Mouse (Mus musculus) hindbrain, embryonic 16.5 days (tissue): Measurements from ENCODE around the gene Olfr775. TPM values are rescaled to one million over a fixed set of nuclear protein-coding genes. Genes with fewer than 3 reads are reported as not detected.

Source experiments
- ATAC-seq: fragments of 200-750 bp; cut with Nextera tagmentation; 2 replicates; pipeline ENCODE4 v1.8.0; 2017; ENCODE audit warnings: moderate TSS enrichment, moderate library complexity
- H3K27ac ChIP-seq: fragments of 300-500 bp; sonication (generic); 2 replicates; pipeline ENCODE4 v1.5.1; 2014; ENCODE audit warnings: low read depth, mild to moderate bottlenecking, control low read depth, low read length, moderate library complexity
- H3K27me3 ChIP-seq: fragments of 300-500 bp; sonication (generic); replicated peaks from 2 replicates; pipeline ENCODE4 v1.6.1; 2014; ENCODE audit warnings: low read length; ENCODE audit not compliant: control insufficient read depth, insufficient read depth
- H3K36me3 ChIP-seq: fragments of 300-500 bp; sonication (generic); 2 replicates; pipeline ENCODE4 v1.6.1; 2014; ENCODE audit warnings: mild to moderate bottlenecking, low read length, moderate library complexity, mixed read lengths; ENCODE audit not compliant: control insufficient read depth, insufficient read depth
- H3K4me1 ChIP-seq: fragments of 300-500 bp; sonication (generic); 2 replicates; pipeline ENCODE4 v1.6.1; 2014; ENCODE audit warnings: low read depth, low read length; ENCODE audit not compliant: control insufficient read depth, insufficient read depth
- H3K4me2 ChIP-seq: fragments of 300-500 bp; sonication (generic); 2 replicates; pipeline ENCODE4 v1.6.1; 2014; ENCODE audit warnings: mild to moderate bottlenecking, low read length, control low read depth, moderate library complexity
- H3K4me3 ChIP-seq: fragments of 300-500 bp; sonication (generic); 2 replicates; pipeline ENCODE4 v1.5.1; 2014; ENCODE audit warnings: mild to moderate bottlenecking, low read length, control low read depth, moderate library complexity
- H3K9ac ChIP-seq: fragments of 300-500 bp; sonication (generic); 2 replicates; pipeline ENCODE4 v1.6.1; 2014; ENCODE audit warnings: low read depth, mild to moderate bottlenecking, control low read depth, low read length, moderate library complexity
- H3K9me3 ChIP-seq: fragments of 300-500 bp; sonication (generic); 2 replicates; pipeline ENCODE4 v1.6.1; 2014; ENCODE audit warnings: mild to moderate bottlenecking, low read length, moderate library complexity; ENCODE audit not compliant: control insufficient read depth
- WGBS: fragments of 180-500 bp; shearing (Covaris S2); extraction: QIAGEN DNeasy Blood & Tissue Kit; methylation state at CpG from one replicate; pipeline ENCODE4 v1.1.7; 2014; 5-methylcytosine and 5-hydroxymethylcytosine counted together
- polyA plus RNA-seq: library from polyadenylated mRNA; unstranded; fragments of >200 nt; fragmentation: Nextera tagmentation; extraction: Ambion mirVana; gene quantifications from 2 replicates; pipeline ENCODE4 v1.2.1, GENCODE M21; 2015

The Olfr775 gene
- not detected in 2 replicates for polyA plus RNA-seq

DNA sequence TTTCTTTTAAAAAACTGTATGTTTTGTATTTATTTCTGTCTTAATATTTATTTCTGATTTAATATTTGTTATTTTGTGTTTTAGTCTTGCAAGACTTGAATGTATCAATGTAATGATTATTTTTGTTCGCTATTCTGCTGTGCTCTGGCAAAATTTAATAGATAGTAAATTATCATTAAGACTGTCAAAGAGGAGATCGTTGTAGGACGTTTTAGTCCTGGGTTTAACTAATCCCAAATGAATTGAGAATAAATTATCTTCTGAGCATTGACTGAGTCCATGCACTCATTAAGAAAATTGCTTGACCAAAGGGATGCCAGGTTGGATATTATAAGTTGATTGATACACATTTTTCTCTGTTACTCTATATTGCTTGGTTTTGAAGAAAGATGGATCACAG lies at the start of gene Olfr775:
Olfr775 (plus strand) TSS at position 301 of the 400 bp plus-strand sequence.
- no peaks in the 10 kb centered on the region for H3K36me3 ChIP-seq
- no peak within 1 kb of the TSS for H3K9ac ChIP-seq
- no peak within 1 kb of the TSS for H3K4me3 ChIP-seq
- H3K9me3 ChIP-seq = no peaks in the 10 kb centered on the region
- no peaks in the 10 kb centered on the region for H3K27me3 ChIP-seq
- H3K4me1 ChIP-seq = no peaks in the 10 kb centered on the region
- H3K4me2 ChIP-seq = no peak within 1 kb of the TSS
- H3K27ac ChIP-seq = no peak within 1 kb of the TSS
- ATAC-seq = no peak
- 75% methylated on average over 3 of the region's 3 CpGs for whole genome bisulfite sequencing

DNA sequence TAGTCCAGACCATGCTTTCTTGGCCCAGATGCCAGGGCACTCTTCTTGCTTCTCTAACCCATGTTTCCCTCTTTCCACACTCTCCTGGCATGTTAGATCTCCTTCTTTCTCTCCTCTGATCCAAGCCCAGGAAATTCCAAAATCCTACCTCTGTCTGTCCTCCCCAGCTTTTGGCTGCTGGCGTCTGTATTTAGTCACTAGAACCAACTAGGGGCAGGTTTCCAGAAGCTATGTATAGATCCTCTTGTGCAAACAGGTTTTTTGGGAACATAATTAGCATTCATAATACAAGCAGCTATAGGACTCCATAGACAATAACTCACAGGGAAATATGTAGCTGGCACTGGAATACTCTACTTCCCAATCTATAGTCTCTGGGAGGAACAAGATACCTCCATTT lies 17.5 kb upstream of the Olfr775 start:
- Histone ChIP-seq H3K9ac (no peak overlapping the region), H3K4me2 (no peak overlapping the region), H3K4me1 (no peaks in the 10 kb centered on the region), H3K27me3 (no peaks in the 10 kb centered on the region), H3K9me3 (no peaks in the 10 kb centered on the region), H3K36me3 (no peaks in the 10 kb centered on the region), H3K4me3 (no peak overlapping the region), H3K27ac (no peak overlapping the region)
- no peak for ATAC-seq
- 74% methylated on average over 1 of the region's 1 CpGs for WGBS

DNA sequence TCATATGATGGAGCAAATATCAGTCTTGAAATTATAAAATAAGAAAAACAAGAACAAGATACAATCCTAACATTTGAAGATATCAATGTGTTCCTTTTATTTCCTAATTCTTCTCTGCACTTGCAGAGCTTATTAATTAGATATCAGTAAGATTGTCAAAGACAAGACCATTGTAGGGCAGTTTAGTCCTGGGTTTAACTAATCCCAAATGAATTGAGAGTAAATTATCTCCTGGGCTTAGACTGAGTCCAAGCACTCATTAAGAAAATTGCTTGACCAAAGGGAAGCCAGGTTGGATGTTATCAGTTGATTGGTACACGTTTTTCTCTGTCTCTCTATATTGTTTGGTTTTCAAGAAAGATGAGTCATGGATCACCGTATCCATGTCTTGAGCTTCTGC lies 12.3 kb upstream of the Olfr775 start, which contains the start of gene Olfr774:
Olfr774 (plus strand) TSS at position 301 of the 400 bp plus-strand sequence.
- H3K4me2 ChIP-seq = no peak within 1 kb of the TSS
- no peak within 1 kb of the TSS for H3K9ac ChIP-seq
- H3K4me3 ChIP-seq = no peak within 1 kb of the TSS
- 71% methylated on average over 2 of the region's 2 CpGs for WGBS
- no peak within 1 kb of the TSS for H3K27ac ChIP-seq
- ATAC-seq = no peak
- no peaks in the 10 kb centered on the region for H3K36me3 ChIP-seq
- H3K27me3 ChIP-seq = no peaks in the 10 kb centered on the region
- H3K4me1 ChIP-seq = no peaks in the 10 kb centered on the region
- H3K9me3 ChIP-seq = no peaks in the 10 kb centered on the region

DNA sequence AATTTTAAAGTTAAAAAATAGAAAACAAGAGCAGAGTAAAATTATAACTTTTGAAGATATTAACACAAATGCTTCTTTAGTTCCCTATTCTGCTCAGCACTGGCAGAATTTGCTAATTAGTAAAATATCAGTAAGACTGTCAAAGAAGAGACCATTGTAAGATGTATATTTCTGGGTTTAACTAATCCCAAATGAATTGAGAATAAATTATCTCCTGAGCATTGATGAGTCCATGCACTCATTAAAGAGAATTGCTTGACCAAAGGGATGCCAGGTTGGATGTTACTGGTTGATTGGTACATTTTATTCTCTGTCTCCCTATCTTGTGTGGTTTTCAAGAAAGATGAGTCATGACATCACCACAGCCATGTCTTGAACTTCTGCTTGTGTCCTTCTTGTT lies 10.6 kb downstream of the Olfr775 start, which contains the start of gene Olfr776:
Olfr776 (plus strand) TSS at position 301 of the 400 bp plus-strand sequence.
- H3K9me3 ChIP-seq = no peaks in the 10 kb centered on the region
- no peaks in the 10 kb centered on the region for H3K4me1 ChIP-seq
- H3K4me3 ChIP-seq = no peak within 1 kb of the TSS
- ATAC-seq = no peak
- no peak within 1 kb of the TSS for H3K4me2 ChIP-seq
- H3K27ac ChIP-seq = no peak within 1 kb of the TSS
- no peak within 1 kb of the TSS for H3K9ac ChIP-seq
- H3K27me3 ChIP-seq = no peaks in the 10 kb centered on the region
- H3K36me3 ChIP-seq = no peaks in the 10 kb centered on the region

DNA sequence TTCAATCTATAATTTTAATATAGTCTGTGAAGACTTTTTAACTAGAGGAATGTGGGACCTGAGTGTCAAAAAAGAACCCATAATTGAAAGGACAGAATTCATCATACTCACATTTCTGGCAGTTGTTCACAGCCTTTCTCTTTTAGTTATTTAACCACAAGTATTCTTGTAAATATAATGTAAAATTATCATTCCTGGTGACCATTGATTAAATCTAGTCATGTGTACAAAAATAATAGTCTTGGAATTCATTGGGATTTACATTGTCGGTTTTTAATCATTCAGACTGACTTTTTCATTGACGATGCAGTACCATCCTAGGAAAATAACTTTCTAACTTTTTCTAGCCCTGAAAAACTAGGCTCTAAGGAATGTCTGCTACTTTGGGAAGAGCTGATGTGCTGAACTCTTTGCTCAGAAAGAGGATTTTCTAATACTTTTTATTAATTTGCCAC lies 22.9 kb downstream of the Olfr775 start, which contains the start of gene Olfr777:
Olfr777 (minus strand) TSS at position 405 of the 455 bp plus-strand sequence.
- Histone ChIP-seq H3K36me3 (no peaks in the 10 kb centered on the region), H3K27ac (no peak within 1 kb of the TSS), H3K27me3 (no peaks in the 10 kb centered on the region), H3K4me1 (no peaks in the 10 kb centered on the region), H3K4me3 (no peak within 1 kb of the TSS), H3K9ac (no peak within 1 kb of the TSS), H3K4me2 (no peak within 1 kb of the TSS), H3K9me3 (no peaks in the 10 kb centered on the region)
- no peak for ATAC-seq
- WGBS = 92% methylated on average over 2 of the region's 2 CpGs

Other genes with a start within 250 kb of the Olfr775 start
- not detected in 2 replicates for gene Olfr763, start 237.6 kb upstream of the Olfr775 start, polyA plus RNA-seq
- not detected in 2 replicates for gene Olfr764-ps1, start 208.5 kb upstream of the Olfr775 start, polyA plus RNA-seq
- gene Olfr765, start 198.4 kb upstream of the Olfr775 start, polyA plus RNA-seq = not detected in 2 replicates
- gene Olfr766-ps1, start 179.4 kb upstream of the Olfr775 start, polyA plus RNA-seq = not detected in 2 replicates
- gene Olfr767, start 165.5 kb upstream of the Olfr775 start, polyA plus RNA-seq = not detected in 2 replicates
- gene Olfr768, start 149.0 kb upstream of the Olfr775 start, polyA plus RNA-seq = not detected in 2 replicates
- not detected in 2 replicates for gene Olfr769, start 130.6 kb upstream of the Olfr775 start, polyA plus RNA-seq
- not detected in 2 replicates for gene Olfr770, start 109.4 kb upstream of the Olfr775 start, polyA plus RNA-seq
- not detected in 2 replicates for gene Olfr771, start 83.7 kb upstream of the Olfr775 start, polyA plus RNA-seq
- not detected in 2 replicates for gene Olfr772, start 70.5 kb upstream of the Olfr775 start, polyA plus RNA-seq
- gene Olfr773, start 61.0 kb upstream of the Olfr775 start, polyA plus RNA-seq = not detected in 2 replicates
- gene Olfr774, start 12.2 kb upstream of the Olfr775 start, polyA plus RNA-seq = not detected in 2 replicates
- gene Olfr776, start 10.7 kb downstream of the Olfr775 start, polyA plus RNA-seq = not detected in 2 replicates
- not detected in 2 replicates for gene Olfr777, start 23.1 kb downstream of the Olfr775 start, polyA plus RNA-seq
- gene Olfr780, start 69.7 kb downstream of the Olfr775 start, polyA plus RNA-seq = not detected in 2 replicates
- gene Olfr781, start 80.4 kb downstream of the Olfr775 start, polyA plus RNA-seq = not detected in 2 replicates
- not detected in 2 replicates for gene Olfr782, start 100.4 kb downstream of the Olfr775 start, polyA plus RNA-seq
- 0.07 and 0.15 TPM in 2 replicates for gene Olfr784, start 135.7 kb downstream of the Olfr775 start, polyA plus RNA-seq
- gene Olfr785, start 157.0 kb downstream of the Olfr775 start, polyA plus RNA-seq = not detected in 2 replicates
- not detected in 2 replicates for gene Olfr786, start 178.9 kb downstream of the Olfr775 start, polyA plus RNA-seq
- gene Olfr787, start 213.4 kb downstream of the Olfr775 start, polyA plus RNA-seq = not detected in 2 replicates
- gene Olfr788, start 222.6 kb downstream of the Olfr775 start, polyA plus RNA-seq = not detected in 2 replicates
- gene Olfr789, start 236.3 kb downstream of the Olfr775 start, polyA plus RNA-seq = not detected in 2 replicates